ENCODE assay signal across 7 mouse cellular contexts in the genomic region with DNA sequence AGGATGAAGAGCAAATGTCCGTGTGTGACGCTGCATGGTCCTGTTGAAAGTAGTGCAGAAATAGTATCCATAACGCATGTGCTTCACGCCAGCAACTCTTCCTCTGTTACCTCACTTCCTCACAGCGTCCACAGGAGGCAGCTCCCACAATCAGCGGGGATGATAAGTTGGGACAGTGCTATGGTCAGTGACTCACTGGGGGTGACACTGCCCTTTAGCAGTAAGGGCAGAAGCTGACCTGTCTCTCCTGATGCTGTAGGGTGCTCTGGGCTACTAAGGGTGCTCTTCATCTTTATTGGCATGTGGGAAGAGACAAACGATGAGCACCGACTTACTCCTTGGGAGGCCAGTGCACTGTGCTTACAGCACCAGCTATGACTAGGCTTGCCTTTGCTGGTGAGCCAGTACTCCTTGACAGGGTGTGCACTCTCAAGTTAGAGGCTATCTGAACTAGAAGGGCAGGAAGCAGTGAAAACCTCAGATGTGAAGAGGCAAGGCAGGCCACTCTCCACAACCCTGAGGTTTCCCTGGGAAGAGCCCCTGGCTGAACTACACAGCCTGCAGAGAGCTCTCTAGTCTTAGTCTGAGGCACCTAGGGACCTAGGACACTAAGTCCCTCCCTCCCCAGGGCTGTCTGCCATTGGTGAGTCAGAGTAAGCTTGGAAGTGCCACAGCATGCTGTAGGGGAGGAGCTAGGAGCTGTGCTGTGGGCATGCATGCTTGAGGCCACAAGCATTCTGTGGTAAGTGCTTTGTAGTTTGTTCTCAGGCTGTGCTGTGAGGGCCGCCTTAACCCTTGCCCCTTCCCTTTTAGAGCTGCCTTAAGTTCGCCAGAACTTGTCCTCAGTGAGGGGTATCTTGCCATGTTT. TPM values are rescaled to one million over a fixed set of nuclear protein-coding genes. Genes with fewer than 3 reads are reported as not detected.
DNase-seq lines count a peak whose midpoint lies in the region; ATAC-seq lines count a peak whose summit lies in the region.

No protein-coding gene starts in this region.

- H3K9ac ChIP-seq in neural tube, embryonic 12.5 days = no peak overlapping the region
- H3K9ac ChIP-seq in hindbrain, embryonic 15.5 days = no peak overlapping the region

- ATAC-seq in neural tube, embryonic 12.5 days (ENCODE audit: low FRiP score, low read depth) = 0 out of 2 replicates have a peak, but pooled peaks have one; percentile 17
- 0 out of 2 replicates have a peak, but pooled peaks have one; percentile 61 for ATAC-seq in hindbrain, embryonic 15.5 days (ENCODE audit: low FRiP score, low read depth)

- no peaks in the 10 kb centered on the region for H3K27me3 ChIP-seq in neural tube, embryonic 12.5 days (replicated peaks)
- H3K27me3 ChIP-seq in hindbrain, embryonic 15.5 days = no peaks in the 10 kb centered on the region

- H3K9me3 ChIP-seq in neural tube, embryonic 12.5 days = no peaks in the 10 kb centered on the region
- no peaks in the 10 kb centered on the region for H3K9me3 ChIP-seq in hindbrain, embryonic 15.5 days

- H3K4me1 ChIP-seq in neural tube, embryonic 12.5 days = no peaks in the 10 kb centered on the region
- H3K4me1 ChIP-seq in hindbrain, embryonic 15.5 days (replicated peaks) = no peaks in the 10 kb centered on the region

- H3K4me3 ChIP-seq in neural tube, embryonic 12.5 days = no peak overlapping the region
- H3K4me3 ChIP-seq in hindbrain, embryonic 15.5 days = no peak overlapping the region

- 72% methylated on average over 10 of the region's 10 CpGs for WGBS in neural tube, embryonic 12.5 days
- WGBS in hindbrain, embryonic 15.5 days = 68% methylated on average over 10 of the region's 10 CpGs

- no peak overlapping the region for H3K27ac ChIP-seq in neural tube, embryonic 12.5 days
- no peak overlapping the region for H3K27ac ChIP-seq in hindbrain, embryonic 15.5 days (replicated peaks)

- no peak overlapping the region for H3K4me2 ChIP-seq in neural tube, embryonic 12.5 days (replicated peaks)
- H3K4me2 ChIP-seq in hindbrain, embryonic 15.5 days = no peak overlapping the region

- DNase-seq in neural tube, embryonic 10.5 days (ENCODE audit: extremely low spot score, low spot score) = no peak
- DNase-seq in brain, adult 2 months (ENCODE audit: low read depth, low spot score) = peak; percentile 81
- DNase-seq in lung, postnatal 14 days = peak; percentile 61
- DNase-seq in testis, postnatal 14 days (ENCODE audit: low spot score) = no peak
- no peak for DNase-seq in right cerebral cortex, postnatal 10 days (ENCODE audit: low spot score in 2 of 2)

- H3K36me3 ChIP-seq in neural tube, embryonic 12.5 days = peaks cover 24% of the 10 kb centered on the region
- peaks cover 21% of the 10 kb centered on the region for H3K36me3 ChIP-seq in hindbrain, embryonic 15.5 days

RNA-seq across cellular contexts. Expression of gene Myo5c, which starts 10.2 kb away (rescaled TPM):
- polyA plus RNA-seq in neural tube, embryonic 12.5 days (2016; fragmentation: Nextera tagmentation; extraction: Ambion mirVana) = 0.32 TPM in 2 replicates
- polyA plus RNA-seq in hindbrain, embryonic 15.5 days (2015; fragmentation: Nextera tagmentation; extraction: Ambion mirVana) = 0.28 and 0.54 TPM in 2 replicates

Comparison
In these comparisons a context has a peak if more than half of its experiments do, and no peak if none do; other contexts are left out.
1. DNase-seq: peak in brain, adult 2 months (single experiment) and lung, postnatal 14 days (single experiment); none in neural tube, embryonic 10.5 days (single experiment), testis, postnatal 14 days (single experiment) and right cerebral cortex, postnatal 10 days (0 of 2).